Mouse (Mus musculus): ENCODE data around the gene Frs2. TPM values are rescaled to one million over a fixed set of nuclear protein-coding genes. Genes with fewer than 3 reads are reported as not detected.

Gene Frs2
- polyA plus RNA-seq, 2 experiments, result 8.8 to 9.2 TPM

- no peak for ATAC-seq (ENCODE audit: insufficient read depth)
- no peaks in the 10 kb centered on the region; the same call in 1 of the 2 replicates for H3K36me3 ChIP-seq (replicated peaks; ENCODE audit: control insufficient read depth, insufficient read depth, low read depth)
- WGBS (ENCODE audit: insufficient replicate concordance), result 62% methylated on average over 7 of the region's 7 CpGs
- no peak overlapping the region for H3K4me3 ChIP-seq (ENCODE audit: insufficient read depth in 1 of 2, low read depth in 2 of 2, low read length in 2 of 2)
- H3K9ac ChIP-seq (replicated peaks), result no peak overlapping the region
- H3K27ac ChIP-seq, result peak overlapping the region; percentile 72
- H3K4me2 ChIP-seq (ENCODE audit: low read depth), result peak overlapping the region; percentile 19; the same call in 1 of the 2 replicates
- H3K4me1 ChIP-seq (replicated peaks; ENCODE audit: control insufficient read depth in 2 of 2, insufficient read depth in 2 of 2, low read length in 1 of 2), result peaks cover 73 to 76% of the 10 kb centered on the region in 2 experiments
- no peaks in the 10 kb centered on the region for H3K27me3 ChIP-seq (ENCODE audit: control insufficient read depth, insufficient read depth, low read length)
- TF ChIP-seq CTCF (IDR thresholded peaks at IDR 0.05; ENCODE audit: low read depth) (no peak), EP300 (IDR thresholded peaks at IDR 0.05; ENCODE audit: low read depth) (no peak)
- no peak for DNase-seq (ENCODE audit: low read depth in 3 of 3, low spot score in 3 of 3)
- H3K9me3 ChIP-seq (ENCODE audit: control insufficient read depth, low read length), result no peaks in the 10 kb centered on the region
Measured at GRCm38 (mm10) chr10:117111455-117111854, 36.9 kb downstream of the Frs2 start.

GRCm38 (mm10) chr10:117110271-117110670, 38.1 kb downstream of the Frs2 start:
- H3K36me3 ChIP-seq (replicated peaks; ENCODE audit: control insufficient read depth, insufficient read depth, low read depth), result no peaks in the 10 kb centered on the region; the same call in 1 of the 2 replicates
- no peak overlapping the region for H3K4me3 ChIP-seq (ENCODE audit: insufficient read depth in 1 of 2, low read depth in 2 of 2, low read length in 2 of 2)

GRCm38 (mm10) chr10:117106686-117107085, 41.6 kb downstream of the Frs2 start:
- DNase-seq (ENCODE audit: low read depth in 3 of 3, low spot score in 3 of 3) (no peak), ATAC-seq (ENCODE audit: insufficient read depth) (peak; percentile 57; the same call in 1 of the 2 replicates)
- TF ChIP-seq CTCF (IDR thresholded peaks at IDR 0.05; ENCODE audit: low read depth) (no peak), EP300 (IDR thresholded peaks at IDR 0.05; ENCODE audit: low read depth) (no peak)
- 11% methylated on average over 3 of the region's 3 CpGs for WGBS (ENCODE audit: insufficient replicate concordance)
- Histone ChIP-seq H3K4me2 (ENCODE audit: low read depth) (peak overlapping the region; percentile 67), H3K36me3 (replicated peaks; ENCODE audit: control insufficient read depth, insufficient read depth, low read depth) (no peaks in the 10 kb centered on the region; the same call in 1 of the 2 replicates), H3K27ac (peak overlapping the region; percentile 83), H3K9ac (replicated peaks) (peak overlapping the region; percentile 14), H3K27me3 (ENCODE audit: control insufficient read depth, insufficient read depth, low read length) (no peaks in the 10 kb centered on the region), H3K4me1 (replicated peaks; ENCODE audit: control insufficient read depth in 2 of 2, insufficient read depth in 2 of 2, low read length in 1 of 2) (peaks cover 79 to 82% of the 10 kb centered on the region in 2 experiments), H3K4me3 (ENCODE audit: insufficient read depth in 1 of 2, low read depth in 2 of 2, low read length in 2 of 2) (no peak overlapping the region), H3K9me3 (ENCODE audit: control insufficient read depth, low read length) (no peaks in the 10 kb centered on the region)

More at GRCm38 (mm10) chr10:117110271-117110670, 38.1 kb downstream of the Frs2 start:
- Histone ChIP-seq H3K27me3 (ENCODE audit: control insufficient read depth, insufficient read depth, low read length) (no peaks in the 10 kb centered on the region), H3K9ac (replicated peaks) (peak overlapping the region; percentile 27; the same call in 1 of the 2 replicates), H3K9me3 (ENCODE audit: control insufficient read depth, low read length) (no peaks in the 10 kb centered on the region), H3K27ac (peak overlapping the region; percentile 51), H3K4me1 (replicated peaks; ENCODE audit: control insufficient read depth in 2 of 2, insufficient read depth in 2 of 2, low read length in 1 of 2) (peaks cover 79% of the 10 kb centered on the region in 2 experiments), H3K4me2 (ENCODE audit: low read depth) (no peak overlapping the region)
- DNase-seq (ENCODE audit: low read depth in 3 of 3, low spot score in 3 of 3) (no peak), ATAC-seq (ENCODE audit: insufficient read depth) (no peak)
- 29% methylated on average over 3 of the region's 3 CpGs for WGBS (ENCODE audit: insufficient replicate concordance)
- TF ChIP-seq CTCF (IDR thresholded peaks at IDR 0.05; ENCODE audit: low read depth) (no peak), EP300 (IDR thresholded peaks at IDR 0.05; ENCODE audit: low read depth) (no peak)

- Histone ChIP-seq H3K4me3 (ENCODE audit: insufficient read depth in 1 of 2, low read depth in 2 of 2, low read length in 2 of 2) (no peak overlapping the region), H3K9ac (replicated peaks) (peak overlapping the region; percentile 14), H3K36me3 (replicated peaks; ENCODE audit: control insufficient read depth, insufficient read depth, low read depth) (no peaks in the 10 kb centered on the region; the same call in 1 of the 2 replicates), H3K4me2 (ENCODE audit: low read depth) (peak overlapping the region; percentile 67), H3K27me3 (ENCODE audit: control insufficient read depth, insufficient read depth, low read length) (no peaks in the 10 kb centered on the region), H3K27ac (peak overlapping the region; percentile 83), H3K9me3 (ENCODE audit: control insufficient read depth, low read length) (no peaks in the 10 kb centered on the region), H3K4me1 (replicated peaks; ENCODE audit: control insufficient read depth in 2 of 2, insufficient read depth in 2 of 2, low read length in 1 of 2) (peaks cover 74 to 78% of the 10 kb centered on the region in 2 experiments)
- peak; percentile 91 for ATAC-seq (ENCODE audit: insufficient read depth)
- WGBS (ENCODE audit: insufficient replicate concordance), result 6% methylated on average over 4 of the region's 4 CpGs
- TF ChIP-seq CTCF (IDR thresholded peaks at IDR 0.05; ENCODE audit: low read depth), result no peak
- peak; percentile 98 for TF ChIP-seq EP300 (IDR thresholded peaks at IDR 0.05; ENCODE audit: low read depth)
- DNase-seq (ENCODE audit: low read depth in 3 of 3, low spot score in 3 of 3), result peak; percentile 84 to 87 (median 84)
Measured at GRCm38 (mm10) chr10:117106244-117106643, 42.1 kb downstream of the Frs2 start.

- TF ChIP-seq CTCF (IDR thresholded peaks at IDR 0.05; ENCODE audit: low read depth) (no peak), EP300 (IDR thresholded peaks at IDR 0.05; ENCODE audit: low read depth) (peak; percentile 35)
- H3K4me2 ChIP-seq (ENCODE audit: low read depth), result peak overlapping the region; percentile 67
- H3K27me3 ChIP-seq (ENCODE audit: control insufficient read depth, insufficient read depth, low read length), result no peaks in the 10 kb centered on the region
- peak overlapping the region in 1 of 2 experiments; percentile 9; a peak in 3 of 4 replicates for H3K4me3 ChIP-seq (ENCODE audit: insufficient read depth in 1 of 2, low read depth in 2 of 2, low read length in 2 of 2)
- 35% methylated on average over 4 of the region's 4 CpGs for WGBS (ENCODE audit: insufficient replicate concordance)
- H3K36me3 ChIP-seq (replicated peaks; ENCODE audit: control insufficient read depth, insufficient read depth, low read depth), result no peaks in the 10 kb centered on the region; the same call in 1 of the 2 replicates
- H3K4me1 ChIP-seq (replicated peaks; ENCODE audit: control insufficient read depth in 2 of 2, insufficient read depth in 2 of 2, low read length in 1 of 2), result peaks cover 68% of the 10 kb centered on the region in 2 experiments
- ATAC-seq (ENCODE audit: insufficient read depth) (peak; percentile 24), DNase-seq (ENCODE audit: low read depth in 3 of 3, low spot score in 3 of 3) (peak in 1 of 3 experiments; percentile 50)
- peak overlapping the region; percentile 83 for H3K27ac ChIP-seq
- no peaks in the 10 kb centered on the region for H3K9me3 ChIP-seq (ENCODE audit: control insufficient read depth, low read length)
- H3K9ac ChIP-seq (replicated peaks), result peak overlapping the region; percentile 50
Measured at GRCm38 (mm10) chr10:117105015-117105414, 43.3 kb downstream of the Frs2 start.
